Mouse (Mus musculus) forebrain, embryonic 11.5 days (tissue): ENCODE measurements around the gene Lrriq4. TPM values are rescaled to one million over a fixed set of nuclear protein-coding genes. Genes with fewer than 3 reads are reported as not detected.

ENCODE experiments used
- ATAC-seq: fragments of 200-750 bp; cut with Nextera tagmentation; replicated peaks from 2 replicates; pipeline ENCODE4 v1.8.0; 2017; ENCODE audit warnings: moderate TSS enrichment; ENCODE audit not compliant: low FRiP score
- DNase-seq: peaks from one replicate; pipeline ENCODE4 v3.0.0-alpha.2; 2017; ENCODE audit warnings: low spot score
- H3K27ac ChIP-seq: fragments of 300-500 bp; sonication (generic); 2 replicates; pipeline ENCODE4 v1.5.1; 2014; ENCODE audit warnings: low read depth, low read length
- H3K27me3 ChIP-seq: fragments of 300-500 bp; sonication (generic); 2 replicates; pipeline ENCODE4 v1.6.1; 2014; ENCODE audit warnings: mild to moderate bottlenecking, low read length, mixed read lengths; ENCODE audit not compliant: control insufficient read depth, insufficient read depth
- H3K36me3 ChIP-seq: fragments of 300-500 bp; sonication (generic); 2 replicates; pipeline ENCODE4 v1.6.1; 2014; ENCODE audit warnings: mild to moderate bottlenecking, low read length, moderate library complexity, mixed read lengths; ENCODE audit not compliant: control insufficient read depth, insufficient read depth
- H3K4me1 ChIP-seq: fragments of 300-500 bp; sonication (generic); replicated peaks from 2 replicates; pipeline ENCODE4 v1.6.1; 2014; ENCODE audit warnings: low read length, mixed read lengths; ENCODE audit not compliant: control insufficient read depth, insufficient read depth
- H3K4me2 ChIP-seq: fragments of 300-500 bp; sonication (generic); 2 replicates; pipeline ENCODE4 v1.6.1; 2014; ENCODE audit warnings: low read depth, mild to moderate bottlenecking, low read length, moderate library complexity, mixed read lengths; ENCODE audit not compliant: severe bottlenecking
- H3K4me3 ChIP-seq: fragments of 300-500 bp; sonication (generic); 2 replicates; pipeline ENCODE4 v1.5.1; 2014; ENCODE audit warnings: low read depth, low read length
- H3K9ac ChIP-seq: fragments of 300-500 bp; sonication (generic); 2 replicates; pipeline ENCODE4 v1.6.1; 2014; ENCODE audit warnings: low read length
- H3K9me3 ChIP-seq: fragments of 300-500 bp; sonication (generic); 2 replicates; pipeline ENCODE4 v1.6.1; 2016; ENCODE audit warnings: low read length, mixed read lengths; ENCODE audit not compliant: control insufficient read depth
- WGBS: fragments of 180-500 bp; shearing (Covaris S2); extraction: QIAGEN DNeasy Blood & Tissue Kit; methylation state at CpG from one replicate; pipeline ENCODE4 v1.1.7; 2014; 5-methylcytosine and 5-hydroxymethylcytosine counted together
- polyA plus RNA-seq: library from polyadenylated mRNA; unstranded; fragments of >200 nt; fragmentation: Nextera tagmentation; extraction: Ambion mirVana; gene quantifications from 2 replicates; pipeline ENCODE4 v1.2.1, GENCODE M21; 2014

Lrriq4 gene
- polyA plus RNA-seq, 1 experiment from 2014 or later: not detected

GRCm38 (mm10) chr3:30602740-30603098, 41.6 kb upstream of the Lrriq4 start:
- peak overlapping the region; percentile 71 for H3K9ac ChIP-seq
- H3K36me3 ChIP-seq: peaks cover 3% of the 10 kb centered on the region; the same call in 1 of the 2 replicates
- H3K27me3 ChIP-seq: no peaks in the 10 kb centered on the region
- DNase-seq: no peak
- WGBS: under 1% methylated on average over 27 of the region's 27 CpGs
- no peaks in the 10 kb centered on the region for H3K9me3 ChIP-seq
- ATAC-seq: peak; percentile 59
- peak overlapping the region; percentile 63 for H3K4me2 ChIP-seq
- H3K27ac ChIP-seq: peak overlapping the region; percentile 74
- H3K4me1 ChIP-seq: peaks cover 4% of the 10 kb centered on the region
- peak overlapping the region; percentile 65 for H3K4me3 ChIP-seq

GRCm38 (mm10) chr3:30603256-30603655, 41.1 kb upstream of the Lrriq4 start:
- Histone ChIP-seq H3K9ac (peak overlapping the region; percentile 71), H3K9me3 (no peaks in the 10 kb centered on the region), H3K4me1 (peaks cover 4% of the 10 kb centered on the region), H3K4me3 (peak overlapping the region; percentile 65), H3K27ac (no peak overlapping the region), H3K36me3 (peaks cover 3% of the 10 kb centered on the region; the same call in 1 of the 2 replicates), H3K27me3 (no peaks in the 10 kb centered on the region), H3K4me2 (peak overlapping the region; percentile 63)
- DNase-seq (no peak), ATAC-seq (no peak)
- WGBS: 32% methylated on average over 10 of the region's 10 CpGs

- Histone ChIP-seq H3K4me3 (no peak overlapping the region), H3K36me3 (peaks cover 6% of the 10 kb centered on the region), H3K4me1 (no peaks in the 10 kb centered on the region), H3K9me3 (no peaks in the 10 kb centered on the region), H3K27ac (no peak overlapping the region), H3K27me3 (no peaks in the 10 kb centered on the region), H3K9ac (no peak overlapping the region), H3K4me2 (no peak overlapping the region)
- no peak for ATAC-seq
- WGBS: 91% methylated on average over 3 of the region's 3 CpGs
- no peak for DNase-seq
Measured at GRCm38 (mm10) chr3:30608999-30609398, 35.3 kb upstream of the Lrriq4 start.

- WGBS: 92% methylated on average over 4 of the region's 4 CpGs
- Histone ChIP-seq H3K27ac (no peak overlapping the region), H3K27me3 (no peaks in the 10 kb centered on the region), H3K36me3 (peaks cover 6% of the 10 kb centered on the region), H3K4me2 (no peak overlapping the region), H3K4me1 (no peaks in the 10 kb centered on the region), H3K9ac (no peak overlapping the region), H3K4me3 (no peak overlapping the region), H3K9me3 (no peaks in the 10 kb centered on the region)
- no peak for ATAC-seq
- DNase-seq: no peak
Measured at GRCm38 (mm10) chr3:30610930-30611329, 33.4 kb upstream of the Lrriq4 start.

- WGBS: 87% methylated on average over 8 of the region's 8 CpGs
- no peak overlapping the region for H3K27ac ChIP-seq
- no peak overlapping the region for H3K4me2 ChIP-seq
- DNase-seq: no peak
- H3K9ac ChIP-seq: no peak overlapping the region
- H3K9me3 ChIP-seq: no peaks in the 10 kb centered on the region
- peaks cover 2% of the 10 kb centered on the region; the same call in 1 of the 2 replicates for H3K36me3 ChIP-seq
- no peaks in the 10 kb centered on the region for H3K27me3 ChIP-seq
- H3K4me1 ChIP-seq: no peaks in the 10 kb centered on the region
- no peak overlapping the region for H3K4me3 ChIP-seq
- no peak for ATAC-seq
Measured at GRCm38 (mm10) chr3:30620132-30620531, 24.2 kb upstream of the Lrriq4 start.

GRCm38 (mm10) chr3:30633681-30634080, 10.6 kb upstream of the Lrriq4 start:
- DNase-seq (no peak), ATAC-seq (no peak)
- Histone ChIP-seq H3K27ac (no peak overlapping the region), H3K9me3 (no peaks in the 10 kb centered on the region), H3K36me3 (no peaks in the 10 kb centered on the region), H3K4me1 (no peaks in the 10 kb centered on the region), H3K9ac (no peak overlapping the region), H3K4me3 (no peak overlapping the region), H3K27me3 (no peaks in the 10 kb centered on the region), H3K4me2 (no peak overlapping the region)
- 62% methylated on average over 3 of the region's 3 CpGs for WGBS

GRCm38 (mm10) chr3:30635629-30636028, 8.7 kb upstream of the Lrriq4 start:
- Histone ChIP-seq H3K9ac (no peak overlapping the region), H3K4me3 (no peak overlapping the region), H3K4me2 (no peak overlapping the region), H3K27me3 (no peaks in the 10 kb centered on the region), H3K9me3 (no peaks in the 10 kb centered on the region), H3K4me1 (no peaks in the 10 kb centered on the region), H3K27ac (no peak overlapping the region), H3K36me3 (no peaks in the 10 kb centered on the region)
- ATAC-seq (no peak), DNase-seq (no peak)
- WGBS: 76% methylated on average over 4 of the region's 4 CpGs

GRCm38 (mm10) chr3:30646761-30647160, 2.5 kb downstream of the Lrriq4 start:
- Histone ChIP-seq H3K27ac (no peak overlapping the region), H3K27me3 (peaks cover 20% of the 10 kb centered on the region), H3K9me3 (no peaks in the 10 kb centered on the region), H3K36me3 (no peaks in the 10 kb centered on the region), H3K9ac (no peak overlapping the region), H3K4me3 (no peak overlapping the region), H3K4me2 (no peak overlapping the region), H3K4me1 (peaks cover 15% of the 10 kb centered on the region; the same call in 1 of the 2 replicates)
- WGBS: 40% methylated on average over 8 of the region's 8 CpGs
- DNase-seq: no peak
- ATAC-seq: no peak

- Histone ChIP-seq H3K4me1 (peaks cover 15% of the 10 kb centered on the region; the same call in 1 of the 2 replicates), H3K4me2 (peak within 1 kb of the TSS; percentile 67), H3K9ac (peak within 1 kb of the TSS; percentile 50), H3K9me3 (no peaks in the 10 kb centered on the region), H3K27ac (no peak within 1 kb of the TSS), H3K4me3 (peak within 1 kb of the TSS; percentile 31), H3K27me3 (peaks cover 20% of the 10 kb centered on the region), H3K36me3 (no peaks in the 10 kb centered on the region)
- DNase-seq: peak; percentile 80
- peak; percentile 91 for ATAC-seq
- WGBS: 2% methylated on average over 25 of the region's 25 CpGs
Measured at GRCm38 (mm10) chr3:30647440-30648090, 3.3 kb downstream of the Lrriq4 start, which contains the start of gene Lrrc34. Lrrc34 (minus strand) TSS chr3:30647869.
